Mouse (Mus musculus): ENCODE data around the gene Nck1.

The Nck1 gene

DNA sequence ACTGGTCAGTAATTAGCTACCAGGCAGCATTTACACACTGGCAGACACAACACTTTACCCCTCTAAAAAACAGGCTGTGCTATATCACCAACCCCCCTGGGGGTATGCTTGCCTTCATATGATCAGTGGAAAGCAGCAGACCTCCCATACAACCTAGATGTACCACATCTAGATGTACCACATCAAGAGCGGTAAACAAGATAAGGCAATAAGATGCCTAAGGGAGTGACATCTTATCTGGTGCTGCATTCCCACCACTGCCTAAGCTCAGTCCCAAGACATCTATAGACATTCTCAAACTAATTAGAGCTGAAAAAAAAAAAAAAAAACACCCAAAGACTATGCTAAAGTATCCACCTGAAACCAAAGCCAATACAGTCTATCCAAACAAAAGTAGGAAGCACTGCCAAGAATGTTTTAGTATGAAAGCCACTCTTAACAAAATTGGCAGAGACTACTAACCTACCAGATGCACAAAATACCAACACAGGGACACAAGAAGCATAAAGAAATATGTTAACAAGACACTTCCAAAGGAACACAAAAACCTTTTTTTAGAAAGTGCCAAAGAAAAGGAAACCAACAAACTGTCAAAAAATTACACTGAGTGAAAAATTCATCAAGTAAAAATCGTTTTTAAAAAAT lies 10.2 kb downstream of the Nck1 start:
- DNase-seq (ENCODE audit: inconsistent ontology term), result peak; percentile 16

DNA sequence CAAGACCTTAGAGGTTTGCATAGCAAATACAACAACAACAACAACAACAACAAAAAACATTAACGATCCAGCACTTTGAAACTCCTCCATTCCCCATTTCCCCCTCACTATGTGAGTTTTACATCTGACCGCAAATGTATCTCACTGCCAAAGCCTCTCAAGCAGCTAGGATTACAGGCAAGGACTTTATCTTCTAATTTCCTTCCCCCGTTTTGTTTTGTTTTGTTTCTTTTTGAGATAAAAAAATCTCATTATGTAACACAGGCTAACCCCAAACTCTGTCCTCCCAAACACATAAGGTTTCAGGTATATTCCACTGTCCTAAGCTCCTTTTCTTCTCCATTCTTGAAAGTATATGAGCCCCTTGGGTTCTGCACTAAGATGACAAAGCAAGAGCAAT lies 11.2 kb downstream of the Nck1 start:
- DNase-seq (ENCODE audit: inconsistent ontology term), result no peak

DNA sequence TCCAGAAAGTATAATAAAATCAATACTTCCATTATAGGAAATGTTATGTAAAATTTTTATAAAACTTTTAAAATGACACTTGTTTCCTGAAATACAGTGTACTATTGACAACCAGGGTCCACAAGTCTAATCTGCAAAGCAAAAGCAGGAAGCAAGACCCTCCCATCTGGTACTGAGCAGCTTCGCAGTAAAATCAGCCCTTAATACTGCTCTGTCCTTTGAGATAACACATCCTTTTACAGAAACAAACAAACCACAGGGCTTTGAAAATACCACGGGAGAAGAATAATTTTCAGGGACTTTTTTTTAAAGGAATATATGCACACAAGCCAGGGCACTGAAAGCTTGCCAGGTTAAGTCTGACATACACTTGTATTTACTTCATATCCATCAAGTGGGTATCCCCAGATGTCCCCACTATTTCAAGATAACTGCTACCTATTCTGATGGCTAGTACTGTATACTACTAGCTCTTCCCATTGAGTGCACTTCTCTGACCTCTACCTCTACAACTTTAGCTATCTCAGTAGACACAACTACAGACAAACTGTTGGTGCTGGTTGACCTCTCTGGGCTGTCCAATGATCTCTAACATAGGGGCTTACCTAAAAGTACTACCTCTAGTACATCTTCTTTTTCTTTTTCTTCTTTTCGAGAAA lies 13.0 kb downstream of the Nck1 start:
- DNase-seq (ENCODE audit: inconsistent ontology term), result no peak

DNA sequence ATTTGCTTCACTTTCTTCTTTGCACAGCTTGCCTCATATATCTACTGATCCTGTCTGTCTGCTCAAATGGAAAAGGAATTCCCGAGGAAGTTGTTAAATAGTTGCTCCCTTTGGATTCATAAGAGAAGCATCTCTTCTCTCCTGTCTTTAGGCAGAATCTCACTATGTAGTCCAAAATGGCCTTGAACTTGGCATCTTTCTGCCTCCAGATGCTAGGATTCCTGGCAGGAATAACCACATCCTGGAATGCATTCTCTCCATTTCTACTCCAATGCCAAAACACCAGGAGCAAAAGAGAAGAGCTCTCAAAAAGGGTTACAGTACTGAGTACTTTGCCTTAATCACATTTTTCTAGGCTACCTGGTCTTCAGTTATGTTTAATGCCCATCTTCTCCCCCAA lies 14.6 kb downstream of the Nck1 start:
- peak; percentile 71 for DNase-seq (ENCODE audit: inconsistent ontology term)

DNA sequence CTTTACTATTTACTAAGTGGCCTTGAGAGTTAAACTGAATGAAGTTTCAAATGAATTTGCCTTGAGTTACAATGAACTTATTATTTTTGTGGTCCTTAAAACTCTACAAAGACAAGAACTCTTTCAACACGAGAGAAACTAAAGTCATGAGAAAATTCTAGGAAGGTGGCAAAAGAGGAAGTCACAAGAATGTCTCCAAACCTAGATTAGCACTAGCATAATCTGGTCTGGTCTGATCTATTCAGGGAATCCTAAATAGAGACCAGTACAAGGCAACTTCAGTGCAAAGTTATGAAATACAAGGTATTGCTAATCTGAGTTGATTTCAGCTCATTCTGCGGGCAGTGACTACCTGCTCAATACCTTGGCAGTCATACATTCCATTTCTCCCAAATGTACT lies 20.7 kb downstream of the Nck1 start:
- DNase-seq (ENCODE audit: inconsistent ontology term), result no peak

DNA sequence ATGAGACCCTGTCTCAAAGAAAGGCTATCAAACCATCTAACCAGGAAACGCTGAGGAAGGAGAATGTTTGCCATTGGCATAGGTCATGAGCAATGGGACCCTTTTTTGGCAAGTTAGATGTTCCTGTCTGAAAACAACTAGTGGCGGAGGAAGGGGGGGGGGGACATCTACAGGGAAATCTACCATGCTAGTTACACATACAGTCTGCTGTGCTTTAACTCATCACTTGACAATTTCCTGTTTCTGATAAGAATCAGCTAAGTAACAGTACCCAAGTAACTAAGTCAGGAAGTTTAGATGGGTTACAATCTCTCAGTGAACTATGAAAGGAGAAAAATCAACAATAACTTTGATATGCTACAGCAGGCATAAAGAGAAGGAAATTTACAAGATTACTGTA lies 23.9 kb downstream of the Nck1 start:
- DNase-seq (ENCODE audit: inconsistent ontology term), result no peak

DNA sequence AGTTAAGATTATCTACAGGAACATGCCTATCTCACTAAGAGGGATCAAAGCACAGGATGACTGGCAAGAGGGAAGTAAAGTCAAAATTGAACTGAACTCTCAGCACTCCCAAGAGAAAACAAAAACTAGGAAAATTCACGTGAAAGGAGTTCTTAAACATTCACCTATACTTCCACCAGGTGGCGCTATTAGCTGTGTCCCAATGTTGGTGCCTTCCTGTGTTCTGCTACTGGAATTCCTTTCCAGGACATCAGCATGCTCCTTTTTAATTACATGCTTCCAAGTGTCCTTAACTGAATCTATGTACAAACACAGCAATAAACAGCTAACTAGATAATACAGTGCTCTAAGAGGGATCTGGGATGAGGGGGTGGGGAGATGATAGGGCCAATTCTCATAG lies 25.3 kb downstream of the Nck1 start:
- DNase-seq (ENCODE audit: inconsistent ontology term), result peak; percentile 67

DNA sequence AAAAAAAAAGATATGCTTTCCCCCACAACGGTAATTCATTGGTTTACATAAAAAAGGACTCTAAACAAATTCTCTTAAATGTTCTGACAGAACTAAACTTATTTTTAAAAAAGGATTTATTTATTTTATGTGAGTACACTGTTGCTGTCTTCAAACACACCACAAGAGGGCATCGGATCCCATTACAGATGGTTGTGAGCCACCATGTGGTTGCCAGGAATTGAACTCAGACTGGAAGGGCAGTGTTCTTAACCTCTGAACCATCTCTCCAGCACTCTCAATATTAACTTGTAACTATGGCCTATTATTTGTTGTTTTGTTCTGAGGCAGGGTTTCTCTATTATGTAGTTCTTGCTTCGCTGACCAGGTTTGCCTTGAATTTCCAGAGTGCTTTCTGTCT lies 25.9 kb downstream of the Nck1 start:
- no peak for DNase-seq (ENCODE audit: inconsistent ontology term)

DNA sequence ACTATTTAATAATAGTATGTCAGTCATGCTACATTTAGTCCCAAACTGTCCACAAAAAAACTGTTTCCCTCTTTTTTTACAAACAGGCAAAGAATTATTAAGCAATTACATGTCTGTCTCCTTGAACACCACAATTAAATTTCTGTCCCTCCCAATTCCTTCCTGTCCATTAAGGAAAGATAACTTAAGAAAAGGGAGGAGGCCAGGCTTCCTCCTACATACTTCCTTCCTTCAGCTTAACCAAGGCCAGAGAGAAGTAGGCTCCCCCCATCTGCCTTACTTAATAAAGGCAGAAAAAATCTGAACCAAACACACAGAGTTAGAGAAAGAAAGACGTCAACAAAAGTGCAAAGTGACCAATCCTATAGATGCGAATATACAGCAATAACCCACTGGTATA lies 38.4 kb downstream of the Nck1 start:
- no peak for DNase-seq (ENCODE audit: inconsistent ontology term)

DNA sequence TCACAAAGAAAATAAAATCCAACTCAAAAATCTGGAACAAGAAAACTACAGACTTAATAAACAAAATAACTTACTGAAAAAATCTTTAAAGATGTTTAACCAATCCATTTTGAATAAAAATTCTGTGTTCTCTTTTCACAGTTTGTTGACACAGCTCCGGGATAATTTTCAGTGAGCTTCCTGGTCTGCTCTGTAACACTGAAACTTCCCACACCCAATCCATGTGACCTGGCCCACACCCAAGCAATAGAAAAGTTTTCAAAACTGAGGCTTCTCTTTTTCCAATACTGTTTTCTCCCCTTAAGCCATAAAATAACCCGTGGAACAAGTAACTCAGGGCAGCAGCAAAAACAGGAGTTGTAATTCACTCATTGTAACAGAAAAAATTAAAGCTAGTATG lies 39.3 kb downstream of the Nck1 start:
- no peak for DNase-seq (ENCODE audit: inconsistent ontology term)

DNA sequence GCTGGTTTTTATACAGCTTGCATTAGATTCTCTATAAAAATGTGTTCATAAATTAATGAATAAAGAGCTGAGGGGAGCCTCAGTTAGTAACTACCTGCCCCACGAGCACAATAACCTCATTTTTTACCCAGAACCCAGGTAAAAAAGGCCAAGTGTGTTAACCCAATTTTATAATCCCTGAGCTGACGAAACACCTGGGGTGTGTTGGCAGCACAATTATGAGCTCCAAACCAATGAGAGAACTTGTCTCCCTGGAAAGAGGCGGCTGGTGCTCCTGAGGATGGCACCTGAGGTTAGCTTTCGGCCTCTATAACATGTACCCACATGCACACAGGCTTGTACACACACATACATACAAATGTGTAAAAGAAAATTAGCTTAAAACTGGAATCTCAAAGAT lies 40.4 kb downstream of the Nck1 start:
- DNase-seq (ENCODE audit: inconsistent ontology term), result no peak

DNA sequence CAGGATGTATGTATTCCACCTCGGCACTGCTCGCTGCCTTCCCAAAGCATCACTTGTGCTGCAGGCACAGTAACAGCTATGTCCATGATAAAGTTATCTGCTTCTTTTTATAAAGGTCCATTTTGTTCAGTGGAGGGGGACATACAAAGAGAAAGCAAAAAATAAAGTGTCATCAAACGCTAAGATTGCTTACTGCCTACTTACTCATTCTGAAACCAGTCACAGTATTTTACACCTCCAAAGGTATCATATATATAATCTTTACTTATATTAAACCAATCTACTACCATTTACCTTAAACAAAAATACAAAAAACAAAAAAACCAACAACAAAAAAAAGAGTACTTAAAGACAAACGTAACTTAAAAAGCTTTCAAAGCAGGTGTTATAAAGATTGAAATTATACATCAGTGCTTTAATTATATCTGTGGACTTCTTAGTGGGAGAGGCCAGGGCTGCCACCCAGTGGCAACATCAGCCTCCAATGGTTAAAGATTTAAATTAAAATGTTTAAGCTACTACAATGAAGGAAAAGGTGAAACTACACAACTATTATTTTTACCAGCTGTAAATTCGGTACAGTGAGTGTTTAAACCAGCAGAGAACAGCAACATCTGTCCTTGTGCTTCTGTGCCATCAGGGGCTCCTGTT lies 52.2 kb downstream of the Nck1 start:
- DNase-seq (ENCODE audit: inconsistent ontology term), result no peak

DNA sequence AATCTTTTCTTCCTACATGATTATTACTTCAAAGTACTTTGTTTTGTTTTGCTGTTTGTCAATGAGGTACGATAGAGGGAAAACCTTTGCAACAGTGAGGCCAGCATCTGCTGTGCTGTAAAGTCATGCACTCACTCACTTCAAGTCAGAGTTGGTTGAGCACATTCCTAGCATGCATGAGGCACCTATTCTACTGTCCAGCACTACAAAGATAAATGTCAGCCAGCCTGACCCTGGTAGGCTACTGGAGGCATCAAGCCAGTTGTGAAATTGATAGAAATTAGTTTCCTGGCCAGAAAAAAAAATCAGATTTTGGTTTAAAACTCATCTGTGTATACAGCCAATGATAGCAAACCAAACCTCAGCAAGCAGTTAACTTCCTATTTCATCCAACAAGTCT lies 54.5 kb downstream of the Nck1 start:
- no peak for DNase-seq (ENCODE audit: inconsistent ontology term)

DNA sequence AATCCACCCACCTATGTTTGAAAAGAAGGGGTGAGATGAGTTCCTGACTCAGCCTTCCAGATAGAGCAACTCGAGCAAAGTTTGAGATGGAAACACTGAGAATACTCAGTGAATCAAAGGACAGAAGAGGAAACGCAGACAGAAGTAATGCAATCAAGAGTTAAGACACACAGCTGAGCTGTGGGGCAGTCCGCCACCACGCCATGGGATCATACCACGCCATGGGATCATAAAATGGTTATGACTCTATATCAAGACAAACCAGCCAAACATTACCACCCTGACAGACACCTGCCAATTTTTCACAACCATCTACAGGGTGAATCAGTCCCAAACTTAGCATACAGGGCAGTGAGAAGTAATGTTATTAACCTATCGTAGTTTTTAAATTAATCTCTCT lies 57.0 kb downstream of the Nck1 start:
- DNase-seq (ENCODE audit: inconsistent ontology term), result no peak

DNA sequence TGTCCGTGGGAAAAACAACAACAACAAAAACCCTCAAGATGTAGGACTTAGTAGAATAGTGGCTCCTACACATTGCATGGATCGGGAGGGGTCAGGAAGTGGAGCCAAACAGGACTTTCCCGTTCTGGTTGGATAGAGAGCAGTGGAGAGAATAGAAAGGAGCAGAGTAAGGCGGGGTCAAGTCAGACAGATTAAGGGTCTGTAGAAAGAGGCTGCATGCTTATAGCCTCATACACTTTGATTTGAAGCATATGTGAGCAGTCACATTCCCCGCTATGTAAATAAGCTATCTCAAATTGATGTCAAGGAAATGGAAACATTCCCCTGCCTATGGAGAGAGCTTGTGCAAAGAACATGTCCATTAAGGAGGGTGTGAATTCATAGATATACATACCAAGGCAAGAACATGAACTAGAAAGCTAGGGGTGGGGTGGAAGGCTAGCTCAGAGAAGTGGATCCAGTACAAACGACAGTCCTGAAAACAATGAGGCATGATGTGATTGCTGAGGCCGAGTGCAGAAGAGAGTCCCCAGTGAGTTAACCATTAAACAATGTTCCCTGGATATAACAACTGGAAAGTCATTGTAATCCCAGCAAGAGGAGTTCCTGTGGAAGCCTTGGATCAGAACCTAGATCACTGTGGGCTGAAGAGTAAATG lies 57.7 kb downstream of the Nck1 start:
- DNase-seq (ENCODE audit: inconsistent ontology term), result no peak

DNA sequence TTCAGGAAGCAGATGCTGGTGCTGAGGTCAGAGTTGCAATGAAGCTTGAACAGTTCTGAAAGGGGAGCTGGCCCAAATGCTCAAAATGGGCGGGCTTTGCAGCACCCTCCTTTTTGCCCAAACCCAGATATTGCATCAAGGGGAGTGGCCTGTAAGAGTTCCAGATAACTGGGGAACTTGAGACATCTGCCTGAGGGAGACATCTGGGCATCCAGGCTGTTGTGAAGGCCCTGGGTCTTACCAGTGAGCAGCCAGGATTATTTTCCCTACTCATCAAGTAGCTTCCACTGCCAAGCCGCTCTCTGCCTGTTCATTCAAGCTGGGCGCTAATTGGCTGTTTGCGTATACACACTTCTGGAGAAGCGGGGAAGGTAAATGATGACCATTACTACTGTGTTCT lies 59.5 kb downstream of the Nck1 start, which contains the start of gene Il20rb:
Gene Il20rb, minus strand, starts transcription at position 358 of the 400 bp plus-strand sequence.
- peak; percentile 21 for DNase-seq (ENCODE audit: inconsistent ontology term)

DNA sequence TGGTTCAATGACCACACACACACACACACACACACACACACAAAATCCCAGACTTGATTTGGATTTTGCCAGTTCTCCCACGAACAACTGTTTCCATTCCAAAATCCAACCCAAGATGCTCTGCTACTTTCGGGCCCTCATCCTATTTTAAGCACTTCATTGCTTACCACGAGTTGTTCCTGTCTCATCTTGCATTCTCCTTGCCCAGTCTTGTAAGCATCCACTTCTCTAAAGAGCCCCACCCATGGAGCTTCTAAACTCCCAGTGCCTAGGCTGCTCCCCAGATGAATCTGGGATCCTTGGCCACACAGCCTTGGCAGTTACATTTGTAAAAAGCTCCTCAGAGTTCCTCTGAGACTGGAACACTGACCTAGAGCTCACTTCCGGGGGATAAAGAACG lies 62.6 kb downstream of the Nck1 start:
- DNase-seq (ENCODE audit: inconsistent ontology term), result no peak

DNA sequence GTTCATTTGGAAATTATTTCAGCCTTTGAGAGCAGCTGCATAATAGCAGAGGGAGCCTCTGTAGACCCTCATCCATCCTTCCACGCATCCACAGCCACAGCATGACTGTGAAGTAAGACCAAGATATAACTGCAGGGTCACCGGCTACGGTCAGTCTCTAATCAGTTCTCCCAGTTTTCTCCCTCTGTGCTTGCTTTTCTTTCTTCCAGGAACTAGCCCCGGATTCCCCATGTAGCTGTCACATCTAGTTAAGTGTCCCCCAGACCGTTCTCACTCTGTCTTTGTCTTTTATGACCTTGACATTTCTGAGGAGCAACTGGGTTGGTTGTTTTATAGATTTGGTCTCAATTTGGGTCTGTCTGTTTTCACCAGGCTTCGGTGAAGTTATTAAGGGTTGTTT lies 64.3 kb downstream of the Nck1 start:
- DNase-seq (ENCODE audit: inconsistent ontology term), result no peak

DNA sequence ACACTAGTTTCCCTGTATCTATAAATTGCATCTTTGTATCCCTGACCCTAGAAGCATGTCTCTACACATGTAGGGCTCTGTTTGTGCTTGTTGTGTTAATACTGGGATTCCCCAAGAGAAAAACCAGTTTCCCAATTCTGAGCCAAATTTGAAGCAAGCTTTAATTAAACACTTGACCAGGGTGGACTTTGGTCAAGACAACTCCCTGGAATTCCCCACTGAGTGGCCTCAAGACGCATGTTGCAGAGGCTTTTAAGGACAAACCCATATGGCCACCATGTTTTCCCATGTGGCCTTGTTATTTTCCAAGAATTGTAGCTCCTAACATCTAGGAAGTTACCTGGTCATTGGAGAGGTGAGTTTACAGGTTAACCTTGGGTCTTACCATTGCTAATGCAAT lies 71.9 kb downstream of the Nck1 start:
- no peak for DNase-seq (ENCODE audit: inconsistent ontology term)

DNA sequence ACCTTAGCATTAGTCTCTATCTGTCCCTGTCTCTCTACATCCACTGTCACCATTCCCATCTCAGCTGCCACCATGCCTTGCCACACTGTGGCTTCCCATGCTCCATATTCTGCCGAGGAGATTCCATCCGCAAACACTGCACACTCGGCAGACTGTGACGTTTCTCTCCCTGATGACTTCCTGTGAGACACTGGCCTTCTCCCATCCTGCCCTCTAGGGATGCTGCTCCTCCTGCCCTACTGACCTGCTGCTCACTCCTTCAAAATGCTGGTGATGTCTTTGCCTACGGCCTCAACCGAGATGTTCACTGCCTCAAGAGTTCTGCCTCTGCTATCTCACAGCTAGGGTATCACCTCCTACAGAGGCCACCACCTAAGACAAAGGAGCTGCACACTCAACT lies 72.6 kb downstream of the Nck1 start:
- no peak for DNase-seq (ENCODE audit: inconsistent ontology term)

DNA sequence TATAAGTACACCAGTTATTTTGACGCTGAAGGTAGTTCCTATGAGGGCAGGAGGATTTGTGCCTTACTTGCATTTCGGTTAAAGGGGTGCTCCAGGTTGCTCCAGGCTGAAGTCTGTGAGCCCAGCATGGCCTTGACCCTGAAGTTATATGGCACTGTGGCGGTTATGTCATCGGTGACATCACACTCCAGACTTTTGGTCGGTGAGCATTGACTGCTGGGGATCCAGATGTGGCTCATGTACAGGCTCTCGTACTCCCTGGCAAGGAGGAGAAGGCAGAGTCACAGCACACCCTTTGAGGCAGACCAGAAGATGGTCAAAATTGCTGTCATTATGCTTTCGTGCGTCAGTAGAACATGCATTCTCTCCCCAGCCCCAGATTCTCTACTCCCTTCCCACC lies 73.0 kb downstream of the Nck1 start:
- no peak for DNase-seq (ENCODE audit: inconsistent ontology term)

DNA sequence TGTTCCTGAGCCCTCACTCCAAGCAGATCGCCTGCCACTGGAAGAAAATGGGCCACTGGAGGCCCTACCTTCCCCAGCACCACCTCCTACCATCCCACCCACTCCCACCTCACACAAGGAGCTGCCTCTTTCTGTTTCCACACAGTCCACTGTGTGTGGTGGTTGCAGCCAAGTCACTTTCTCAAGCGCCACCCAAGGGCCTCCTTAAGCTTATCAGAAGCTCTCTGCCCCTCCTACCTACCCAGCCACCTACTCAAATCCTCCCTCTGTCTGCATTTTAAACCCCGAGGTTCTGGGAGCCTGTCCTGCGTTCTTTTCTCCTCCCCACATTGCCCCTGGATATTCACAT lies 74.4 kb downstream of the Nck1 start:
- DNase-seq (ENCODE audit: inconsistent ontology term), result no peak

Measured in Muller cell, postnatal 12 days (primary cell).